Mouse (Mus musculus): ENCODE measurements around the gene Pacrg. TPM values are rescaled to one million over a fixed set of nuclear protein-coding genes. Genes with fewer than 3 reads are reported as not detected.

The Pacrg gene
- total RNA-seq, 2 experiments from 2014 or later = 2.1 to 2.7 TPM

DNA sequence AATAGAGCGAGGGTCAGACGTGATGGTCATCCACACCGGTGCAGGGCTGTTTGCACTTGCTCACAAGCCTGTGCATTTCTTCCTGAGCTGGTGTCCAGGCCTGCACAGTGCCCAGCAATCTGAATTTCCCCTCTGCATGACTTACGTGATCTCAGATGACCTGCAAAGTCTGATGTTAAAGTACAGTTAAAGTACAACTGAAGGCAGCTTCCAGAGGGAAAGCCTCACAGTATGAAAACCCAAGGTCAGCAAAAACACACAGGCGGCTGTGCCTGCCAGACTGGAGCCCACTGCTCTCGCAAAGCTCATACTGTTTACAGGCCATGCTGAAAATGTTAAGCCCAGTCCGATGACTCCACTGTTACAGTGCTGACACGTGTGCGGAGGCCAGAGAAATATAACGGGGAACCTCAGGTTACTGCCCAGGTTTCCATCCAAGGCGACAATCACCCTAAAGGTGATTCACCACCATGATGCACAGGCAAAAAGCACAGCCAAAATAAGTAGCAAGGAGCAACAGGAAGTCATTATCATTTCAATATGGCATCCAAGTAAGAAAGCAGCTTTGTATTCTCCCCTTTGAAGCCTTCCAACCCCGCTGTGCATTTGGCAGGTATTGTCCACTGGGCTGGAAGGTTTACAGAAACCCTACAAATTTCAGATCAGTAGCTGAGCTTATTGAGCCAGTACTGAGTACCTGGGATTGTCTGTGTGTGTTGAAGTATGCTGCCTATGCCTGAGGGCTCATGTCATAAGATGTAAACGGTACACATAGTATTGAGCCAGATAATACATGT, 213.6 kb downstream of the Pacrg start:
- no peak for DNase-seq (ENCODE audit: low spot score in 2 of 2)

DNA sequence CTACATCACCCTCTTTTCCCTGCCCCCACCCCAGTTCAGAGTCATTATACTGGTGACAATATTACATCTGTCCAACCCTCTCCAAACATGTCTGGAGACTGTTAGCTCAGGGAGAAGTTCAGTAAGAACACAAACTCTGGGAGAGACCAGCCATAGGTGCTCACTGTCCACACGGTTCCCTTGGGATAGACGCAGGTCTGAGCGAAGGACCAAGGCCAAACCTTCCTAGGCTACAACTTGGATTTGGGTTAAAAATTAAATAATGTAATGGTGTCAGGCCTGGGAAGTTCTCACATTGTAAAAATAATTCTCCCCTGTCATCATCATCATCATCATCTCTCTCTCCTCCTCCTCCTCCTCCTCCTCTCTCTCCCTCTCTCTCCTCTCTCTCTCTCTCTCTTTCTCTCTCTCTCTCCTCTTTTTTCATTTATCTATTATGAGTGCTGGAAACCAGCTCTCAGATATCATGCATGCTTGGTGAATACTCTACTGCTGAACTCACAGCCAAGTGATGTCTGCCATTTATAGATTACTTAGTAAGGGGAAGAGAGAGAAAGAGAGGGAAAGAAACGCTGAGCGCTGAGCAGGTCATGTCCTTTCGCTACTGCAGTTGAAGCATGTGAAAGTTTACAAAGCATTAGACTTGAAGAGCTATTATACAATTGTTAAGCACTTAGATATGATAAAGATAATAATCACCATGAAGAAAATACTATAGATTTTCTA, 215.2 kb downstream of the Pacrg start:
- no peak for DNase-seq (ENCODE audit: low spot score in 2 of 2)

- no peak for DNase-seq (ENCODE audit: low spot score in 2 of 2)
Observed at GRCm38 (mm10) chr17:10620621-10621020, 219.5 kb downstream of the Pacrg start.

DNA sequence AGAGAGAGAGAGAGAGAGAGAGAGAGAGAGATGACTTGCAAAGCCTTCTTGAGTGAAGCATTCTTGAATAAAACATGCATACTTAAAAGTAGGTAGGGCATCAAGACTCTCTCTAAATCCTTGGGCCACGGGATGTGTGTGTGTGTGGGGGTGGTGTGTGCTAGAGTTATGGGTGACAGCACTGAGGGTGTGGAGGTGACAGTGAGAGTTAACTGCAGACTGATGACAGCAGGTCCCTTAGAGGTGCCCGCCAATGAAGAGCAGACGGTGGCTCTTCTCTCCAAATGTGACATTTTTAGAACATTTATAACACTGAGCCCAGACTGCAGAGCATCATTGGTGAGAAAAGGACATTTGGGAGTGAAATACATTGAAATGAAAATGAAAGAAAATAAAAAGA, 220.2 kb downstream of the Pacrg start:
- no peak for DNase-seq (ENCODE audit: low spot score in 2 of 2)

GRCm38 (mm10) chr17:10617656-10618055, 222.5 kb downstream of the Pacrg start:
- no peak for DNase-seq (ENCODE audit: low spot score in 2 of 2)

GRCm38 (mm10) chr17:10615611-10616010, 224.5 kb downstream of the Pacrg start:
- DNase-seq (ENCODE audit: low spot score in 2 of 2) = no peak

DNA sequence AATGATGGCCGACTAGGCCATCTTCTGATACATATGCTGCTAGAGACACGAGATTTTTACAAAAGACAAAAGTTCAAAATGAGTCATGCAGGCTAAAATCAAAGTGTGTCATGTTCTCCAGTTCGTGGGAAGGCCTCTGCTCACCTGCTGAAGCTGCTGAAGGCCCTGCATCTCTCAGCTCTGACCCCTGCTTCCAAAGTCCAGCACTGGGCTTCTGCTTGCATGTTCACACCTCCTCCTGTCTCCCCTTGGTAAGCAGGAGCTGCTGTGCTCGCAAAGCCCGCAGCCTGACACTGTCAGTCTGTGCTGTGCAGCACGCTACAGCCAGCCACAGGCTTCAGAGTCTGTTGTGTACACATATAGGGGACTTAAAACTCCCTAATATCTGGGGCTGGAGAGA, 225.4 kb downstream of the Pacrg start:
- no peak for DNase-seq (ENCODE audit: low spot score in 2 of 2)

DNA sequence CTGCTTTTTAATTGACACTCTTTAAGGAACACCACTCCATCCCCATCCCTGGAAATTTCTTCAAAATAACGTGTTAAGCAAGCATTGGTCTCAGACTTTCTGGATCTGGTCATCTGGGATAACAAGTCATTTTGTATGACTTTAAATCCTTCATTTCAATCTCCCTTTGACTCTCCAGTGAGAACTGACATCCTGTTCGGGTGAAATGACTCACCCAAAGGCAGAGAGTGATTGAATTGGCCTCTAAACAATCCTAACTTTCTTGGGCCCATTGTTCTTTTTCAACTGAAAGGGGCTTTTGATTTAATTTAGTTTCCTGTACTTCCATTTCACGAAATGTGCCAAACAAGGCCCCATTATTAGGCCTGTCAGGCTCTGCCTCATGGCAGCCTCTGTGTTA, 228.5 kb downstream of the Pacrg start:
- no peak for DNase-seq (ENCODE audit: low spot score in 2 of 2)

DNA sequence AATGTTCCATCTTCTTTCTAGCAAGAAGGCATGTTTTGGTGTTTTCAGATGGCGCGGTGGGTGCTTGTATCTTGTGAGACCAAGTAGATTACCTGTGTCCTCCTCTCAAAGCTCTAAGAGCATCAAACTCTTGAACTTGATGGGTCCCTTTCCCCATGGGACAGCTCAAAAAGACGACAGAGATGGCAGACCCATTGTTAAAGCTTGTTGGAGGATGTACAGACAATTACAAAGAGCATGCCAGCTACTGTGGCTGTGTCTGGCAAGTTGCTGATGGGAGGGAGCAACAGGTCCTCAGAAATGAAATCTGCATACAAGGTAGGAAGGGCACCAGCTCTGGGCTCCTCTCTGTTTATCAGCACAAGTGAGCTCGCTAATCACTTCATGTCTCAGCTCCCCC, 232.0 kb downstream of the Pacrg start:
- DNase-seq (ENCODE audit: low spot score in 2 of 2) = no peak

- no peak for DNase-seq (ENCODE audit: low spot score in 2 of 2)
Observed at GRCm38 (mm10) chr17:10606090-10606489, 234.0 kb downstream of the Pacrg start.

DNA sequence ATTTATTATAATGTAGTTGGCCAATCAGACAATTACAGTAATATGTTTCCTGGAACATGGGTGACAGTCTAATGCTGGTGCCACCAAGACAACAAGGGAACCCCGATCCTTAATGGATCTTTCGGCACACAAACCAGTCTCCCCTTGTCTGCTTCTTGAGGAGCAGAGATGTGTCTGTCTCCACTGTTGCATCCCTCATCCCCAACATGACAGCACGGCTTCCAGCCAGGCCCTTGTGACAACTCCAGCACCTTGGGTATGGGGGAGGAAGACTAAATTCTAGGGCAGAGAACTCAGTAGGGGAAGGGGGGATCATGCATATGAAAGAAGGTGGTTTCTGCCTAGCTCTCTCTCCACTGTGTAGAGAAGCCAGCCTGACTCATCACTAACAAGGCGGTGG, 242.4 kb downstream of the Pacrg start:
- no peak for DNase-seq (ENCODE audit: low spot score in 2 of 2)

- no peak for DNase-seq (ENCODE audit: low spot score in 2 of 2)
Observed at GRCm38 (mm10) chr17:10589604-10590003, 250.5 kb downstream of the Pacrg start.

DNA sequence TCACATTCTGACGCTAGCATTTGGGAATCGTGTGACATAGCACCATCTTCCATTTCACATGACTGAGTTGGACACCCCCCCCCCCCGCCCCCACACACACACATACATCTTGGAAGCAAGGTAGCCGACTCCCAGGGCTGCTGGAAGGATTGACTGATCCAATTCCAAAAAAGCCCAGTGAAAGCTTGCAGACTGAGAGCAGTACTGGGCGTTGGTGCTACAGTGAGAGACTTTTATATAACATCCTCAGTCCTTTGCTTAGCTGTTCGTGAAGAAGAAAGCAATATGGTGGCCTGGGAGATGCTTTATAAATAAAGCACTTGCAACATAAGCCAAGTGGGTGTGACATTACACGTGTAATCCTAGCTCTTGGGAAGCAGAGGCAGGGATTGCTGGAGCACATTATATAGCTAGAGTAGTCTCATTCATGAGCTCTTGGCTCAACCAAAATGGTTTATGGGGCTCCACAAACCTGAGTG, 251.2 kb downstream of the Pacrg start:
- DNase-seq (ENCODE audit: low spot score in 2 of 2) = no peak

DNA sequence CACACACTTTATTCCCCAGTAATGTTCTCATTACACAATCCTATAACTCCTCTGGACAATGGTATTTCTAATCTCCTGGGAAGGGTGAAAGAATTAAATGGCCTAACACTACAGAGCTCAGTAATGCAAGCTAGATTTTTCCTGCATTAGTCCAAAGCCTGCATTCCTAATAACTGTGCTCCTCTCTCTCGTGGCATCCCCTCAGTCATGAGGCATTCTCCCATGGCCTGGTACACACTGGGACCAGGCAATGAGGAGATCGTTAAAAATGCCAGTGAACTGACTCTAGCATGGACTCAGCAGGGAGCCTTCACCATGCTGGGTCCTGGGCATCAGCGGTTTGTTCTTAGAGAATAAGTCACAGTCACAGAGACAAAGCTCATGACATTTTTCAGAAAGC, 256.8 kb downstream of the Pacrg start:
- DNase-seq (ENCODE audit: low spot score in 2 of 2) = no peak

DNA sequence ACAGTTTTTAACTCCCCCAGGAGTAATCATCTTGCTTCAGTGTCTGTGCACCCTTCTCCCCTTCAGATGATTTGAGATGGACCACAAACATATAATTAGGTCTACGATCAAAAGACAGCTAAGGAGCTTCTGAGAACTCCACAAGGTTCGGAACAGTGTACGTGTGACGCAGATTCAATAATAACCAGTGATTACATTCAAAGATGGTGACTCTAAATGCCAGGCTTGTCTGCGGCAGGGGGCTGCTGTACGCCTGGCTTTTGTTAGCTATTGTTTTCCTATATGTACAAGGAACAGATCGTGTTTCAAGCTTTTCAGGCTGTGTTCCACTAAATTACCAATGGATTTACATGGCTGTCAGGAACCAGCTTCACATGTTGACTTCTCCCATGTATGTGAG, 264.8 kb downstream of the Pacrg start:
- DNase-seq (ENCODE audit: low spot score in 2 of 2) = no peak

DNA sequence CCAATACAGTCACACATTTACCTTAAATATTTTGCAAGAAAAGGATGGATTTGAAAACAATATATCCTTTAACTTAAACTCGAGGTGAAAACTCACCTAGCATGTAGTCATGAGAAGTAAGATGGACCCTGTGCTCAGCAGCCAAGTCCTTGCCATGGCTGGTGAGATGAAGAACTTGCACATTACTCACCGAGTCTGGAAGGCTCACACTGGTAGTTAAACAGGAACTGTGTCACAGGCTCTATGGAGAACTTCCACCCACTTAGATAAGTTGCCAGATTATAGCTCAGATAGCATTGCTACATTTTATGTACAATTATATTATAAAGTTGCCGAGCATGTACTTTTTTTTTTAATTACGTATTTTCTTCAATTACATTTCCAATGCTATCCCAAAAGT, 267.7 kb downstream of the Pacrg start:
- DNase-seq (ENCODE audit: low spot score in 2 of 2) = no peak

GRCm38 (mm10) chr17:10569270-10569669, 270.8 kb downstream of the Pacrg start:
- no peak for DNase-seq (ENCODE audit: low spot score in 2 of 2)

- DNase-seq (ENCODE audit: low spot score in 2 of 2) = no peak
Observed at GRCm38 (mm10) chr17:10567411-10567810, 272.7 kb downstream of the Pacrg start.

DNA sequence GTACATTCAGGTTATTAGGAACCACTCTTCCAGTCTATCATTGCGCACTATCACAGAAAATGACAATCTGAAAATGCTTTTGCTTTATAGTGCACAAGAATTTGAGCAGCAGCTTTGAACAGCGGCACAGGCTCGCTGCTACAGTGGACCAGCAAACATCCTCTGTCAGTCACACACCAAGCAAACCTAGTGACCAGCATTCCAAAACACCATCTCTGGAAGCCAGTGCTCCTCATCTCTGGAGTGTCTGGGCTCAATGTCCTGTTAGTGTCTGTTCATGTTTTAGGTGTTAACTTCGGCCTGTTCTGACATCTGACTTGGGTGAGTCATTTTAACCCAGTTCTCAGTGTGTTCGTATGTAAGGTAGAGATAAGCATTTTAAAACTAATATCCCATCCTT, 275.9 kb downstream of the Pacrg start:
- no peak for DNase-seq (ENCODE audit: low spot score in 2 of 2)

DNA sequence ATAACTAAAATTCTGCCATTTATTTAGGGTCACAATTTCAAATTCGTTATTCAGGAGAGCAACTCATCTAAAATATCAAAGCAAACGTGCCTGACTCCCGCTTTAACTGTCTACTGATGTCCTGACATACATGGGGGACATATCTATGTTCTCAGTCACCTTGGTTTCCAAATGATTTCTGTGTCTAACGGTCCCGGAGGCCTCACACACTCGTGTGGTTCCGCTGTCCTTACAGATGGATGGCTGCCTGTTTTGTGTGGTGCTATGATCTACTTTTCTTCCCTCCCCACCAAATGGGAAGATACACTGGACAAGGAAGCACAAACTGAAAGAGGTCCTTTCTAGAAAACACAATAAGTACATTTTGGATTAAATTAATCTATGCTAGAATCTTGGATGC, 277.2 kb downstream of the Pacrg start:
- DNase-seq (ENCODE audit: low spot score in 2 of 2) = no peak

DNA sequence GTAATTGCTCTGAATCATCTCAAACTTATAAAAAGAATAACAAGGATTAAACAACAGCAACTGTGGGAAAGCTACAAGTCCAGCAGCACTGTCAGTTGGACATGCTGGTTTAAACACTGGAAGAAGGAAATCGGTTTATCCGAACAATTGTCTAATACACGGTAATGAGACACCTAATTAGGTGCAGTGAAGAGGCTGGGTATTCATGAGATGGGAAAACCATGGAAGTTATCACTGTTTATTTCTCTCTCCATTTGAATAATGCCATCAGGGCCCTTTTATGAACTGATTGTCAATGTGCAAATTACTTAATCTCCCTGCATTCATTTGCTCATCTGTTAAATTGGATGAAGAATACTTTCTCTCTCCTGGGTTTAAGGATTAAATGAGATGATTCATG, 280.1 kb downstream of the Pacrg start:
- no peak for DNase-seq (ENCODE audit: low spot score in 2 of 2)

GRCm38 (mm10) chr17:10558671-10559070, 281.4 kb downstream of the Pacrg start:
- DNase-seq (ENCODE audit: low spot score in 2 of 2) = no peak
